Mouse (Mus musculus) thymus, postnatal 0 days (tissue): Measurements from ENCODE around the gene Gdf9. TPM values are rescaled to one million over a fixed set of nuclear protein-coding genes. Genes with fewer than 3 reads are reported as not detected.
"Not testable (repeated sequence)": the region's sequence is repeated elsewhere in the genome, so short reads cannot be mapped to it uniquely, and the experiment has no call there.

Experiments used
- DNase-seq: peaks from one replicate; pipeline ENCODE4 v3.0.0-alpha.2; 2015; ENCODE audit warnings: low spot score
- polyA plus RNA-seq: library from polyadenylated mRNA; unstranded; fragments of >200 nt; fragmentation: Nextera tagmentation; extraction: Ambion mirVana; gene quantifications from 2 replicates; pipeline ENCODE4 v1.2.1, GENCODE M21; 2015

Gdf9 gene
- 0.36 and 1.1 TPM in 2 replicates for polyA plus RNA-seq

GRCm38 (mm10) chr11:53430670-53431346 is at the start of gene Gdf9, which contains the start of gene Uqcrq:
Gene Gdf9, plus strand, starts transcription at chr11:53431023.
Gene Uqcrq, minus strand, starts transcription at chr11:53430831.
- peak; percentile 100 for DNase-seq

GRCm38 (mm10) chr11:53383758-53384428 is 46.9 kb upstream of the Gdf9 start:
- no peak for DNase-seq

- no peak for DNase-seq
These were observed 37.0 kb upstream of the Gdf9 start for GRCm38 (mm10) chr11:53393856-53394255.

GRCm38 (mm10) chr11:53403638-53404037 is 27.2 kb upstream of the Gdf9 start:
- no peak for DNase-seq

GRCm38 (mm10) chr11:53411738-53412137 is 19.1 kb upstream of the Gdf9 start:
- peak; percentile 4 for DNase-seq

GRCm38 (mm10) chr11:53413871-53414270 is 17.0 kb upstream of the Gdf9 start:
- DNase-seq, result no peak

- DNase-seq, result no peak
These were observed 12.8 kb upstream of the Gdf9 start for GRCm38 (mm10) chr11:53418048-53418447.

GRCm38 (mm10) chr11:53423036-53423435 is 7.8 kb upstream of the Gdf9 start, which contains the start of gene Leap2:
Gene Leap2, minus strand, starts transcription at chr11:53423170.
- DNase-seq, result no peak

GRCm38 (mm10) chr11:53424826-53425225 is 6.0 kb upstream of the Gdf9 start:
- DNase-seq, result no peak

GRCm38 (mm10) chr11:53425251-53425650 is 5.6 kb upstream of the Gdf9 start:
- DNase-seq, result no peak

- DNase-seq, result no peak
These were observed 5.0 kb upstream of the Gdf9 start for GRCm38 (mm10) chr11:53425711-53426255.

GRCm38 (mm10) chr11:53426914-53427313 is 3.9 kb upstream of the Gdf9 start:
- DNase-seq, result not testable (repeated sequence)

- no peak for DNase-seq
These were observed 2.7 kb upstream of the Gdf9 start for GRCm38 (mm10) chr11:53427993-53428715.

GRCm38 (mm10) chr11:53428716-53429057 is 2.1 kb upstream of the Gdf9 start:
- no peak for DNase-seq

GRCm38 (mm10) chr11:53429182-53429581 is 1.6 kb upstream of the Gdf9 start:
- DNase-seq, result no peak

GRCm38 (mm10) chr11:53430300-53430669 is 538 bp upstream of the Gdf9 start:
- no peak for DNase-seq

- no peak for DNase-seq
These were observed 679 bp downstream of the Gdf9 start for GRCm38 (mm10) chr11:53431347-53432056.

- no peak for DNase-seq
These were observed 2.2 kb downstream of the Gdf9 start for GRCm38 (mm10) chr11:53433057-53433456.

GRCm38 (mm10) chr11:53435504-53435903 is 4.7 kb downstream of the Gdf9 start:
- DNase-seq, result no peak

GRCm38 (mm10) chr11:53436338-53436737 is 5.5 kb downstream of the Gdf9 start:
- DNase-seq, result no peak

GRCm38 (mm10) chr11:53441921-53442320 is 11.1 kb downstream of the Gdf9 start:
- DNase-seq, result peak; percentile 58
